Mouse (Mus musculus): ENCODE measurements around the gene Prpf18.

- TF ChIP-seq CTCF (IDR thresholded peaks at IDR 0.05; ENCODE audit: extremely low read depth, insufficient read depth, insufficient read length, insufficient replicate concordance), result no peak
- no peak for TF ChIP-seq POLR2A (IDR thresholded peaks at IDR 0.05; ENCODE audit: low read depth, low read length)
Measured at GRCm38 (mm10) chr2:4575975-4576374, 75.9 kb downstream of the Prpf18 start.
